Mouse (Mus musculus) G1E (cell line): ENCODE results near the gene Agpat4.

Source experiments
- CTCF ChIP-seq: IDR thresholded peaks from 2 replicates; pipeline ENCODE4 v1.5.1; 2012; ENCODE audit warnings: low read depth, low read length, inconsistent platforms, mixed read lengths
- GATA1 ChIP-seq: IDR thresholded peaks from 2 replicates; pipeline ENCODE4 v1.6.1; 2012; ENCODE audit warnings: borderline replicate concordance, low read length, inconsistent platforms, mixed read lengths
- GATA2 ChIP-seq: IDR thresholded peaks from 2 replicates; pipeline ENCODE4 v1.6.1; 2012; ENCODE audit warnings: low read depth, low read length, inconsistent platforms, borderline replicate concordance
- POLR2AphosphoS5 ChIP-seq: IDR thresholded peaks from 2 replicates; pipeline ENCODE4 v1.6.1; 2012; ENCODE audit warnings: low read depth, low read length, inconsistent platforms; ENCODE audit not compliant: insufficient replicate concordance

GRCm38 (mm10) chr17:12092901-12093564 lies 25.5 kb upstream of the Agpat4 start:
- TF ChIP-seq CTCF, result no peak
- TF ChIP-seq POLR2AphosphoS5, result no peak
- no peak for TF ChIP-seq GATA1
- no peak for TF ChIP-seq GATA2
